Mouse (Mus musculus): ENCODE measurements at regions not wholly inside any gene's neighbourhood (a gene's known extent, or its start where the extent isn't known, plus 50 kb on each side); places are given as distances from the start of the nearest gene placed in this dataset.

- 50% methylated on average over 5 of the region's 5 CpGs for WGBS
- H3K27ac ChIP-seq (ENCODE audit: low read length) = no peak overlapping the region
- no peaks in the 10 kb centered on the region for H3K36me3 ChIP-seq (ENCODE audit: insufficient read depth, low read length)
- no peaks in the 10 kb centered on the region for H3K9me3 ChIP-seq (ENCODE audit: low read length)
- no peak for ATAC-seq (ENCODE audit: low FRiP score, low TSS enrichment)
- H3K4me3 ChIP-seq (ENCODE audit: low read length) = no peak overlapping the region
- 0 out of 2 replicates have a peak, but pooled peaks cover 5% of the 10 kb centered on the region for H3K27me3 ChIP-seq (ENCODE audit: insufficient read depth, low read length)
- H3K4me2 ChIP-seq (replicated peaks; ENCODE audit: low read depth, low read length) = no peak overlapping the region
- no peak overlapping the region for H3K9ac ChIP-seq (replicated peaks; ENCODE audit: low read length)
- peaks cover 6% of the 10 kb centered on the region; the same call in 1 of the 2 replicates for H3K4me1 ChIP-seq (ENCODE audit: insufficient read depth, low read length)
Measured at GRCm38 (mm10) chr7:136838971-136839370, 55.4 kb upstream of the Mgmt start.

GRCm38 (mm10) chr7:136840224-136840623, 54.2 kb upstream of the Mgmt start:
- Histone ChIP-seq H3K4me2 (replicated peaks; ENCODE audit: low read depth, low read length) (no peak overlapping the region), H3K27me3 (ENCODE audit: insufficient read depth, low read length) (peaks cover 8% of the 10 kb centered on the region; the same call in 1 of the 2 replicates), H3K36me3 (ENCODE audit: insufficient read depth, low read length) (no peaks in the 10 kb centered on the region), H3K27ac (ENCODE audit: low read length) (no peak overlapping the region), H3K4me3 (ENCODE audit: low read length) (no peak overlapping the region), H3K4me1 (ENCODE audit: insufficient read depth, low read length) (peaks cover 6% of the 10 kb centered on the region; the same call in 1 of the 2 replicates), H3K9ac (replicated peaks; ENCODE audit: low read length) (no peak overlapping the region), H3K9me3 (ENCODE audit: low read length) (no peaks in the 10 kb centered on the region)
- no peak for ATAC-seq (ENCODE audit: low FRiP score, low TSS enrichment)
- 45% methylated on average over 7 of the region's 7 CpGs for WGBS

GRCm38 (mm10) chr7:136842751-136843150, 51.7 kb upstream of the Mgmt start:
- H3K4me3 ChIP-seq (ENCODE audit: low read length) = no peak overlapping the region
- WGBS = 37% methylated on average over 7 of the region's 7 CpGs
- H3K4me1 ChIP-seq (ENCODE audit: insufficient read depth, low read length) = peaks cover 6% of the 10 kb centered on the region; the same call in 1 of the 2 replicates
- peaks cover 10% of the 10 kb centered on the region; the same call in 1 of the 2 replicates for H3K27me3 ChIP-seq (ENCODE audit: insufficient read depth, low read length)
- H3K9ac ChIP-seq (replicated peaks; ENCODE audit: low read length) = no peak overlapping the region
- H3K4me2 ChIP-seq (replicated peaks; ENCODE audit: low read depth, low read length) = no peak overlapping the region
- ATAC-seq (ENCODE audit: low FRiP score, low TSS enrichment) = no peak; the same call in 1 of the 2 replicates
- H3K36me3 ChIP-seq (ENCODE audit: insufficient read depth, low read length) = no peaks in the 10 kb centered on the region
- H3K27ac ChIP-seq (ENCODE audit: low read length) = no peak overlapping the region
- H3K9me3 ChIP-seq (ENCODE audit: low read length) = no peaks in the 10 kb centered on the region

- Histone ChIP-seq H3K4me1 (ENCODE audit: insufficient read depth, low read length) (peaks cover 6% of the 10 kb centered on the region; the same call in 1 of the 2 replicates), H3K9ac (replicated peaks; ENCODE audit: low read length) (no peak overlapping the region), H3K4me3 (ENCODE audit: low read length) (no peak overlapping the region), H3K9me3 (ENCODE audit: low read length) (no peaks in the 10 kb centered on the region), H3K27me3 (ENCODE audit: insufficient read depth, low read length) (peaks cover 10% of the 10 kb centered on the region; the same call in 1 of the 2 replicates), H3K27ac (ENCODE audit: low read length) (no peak overlapping the region), H3K36me3 (ENCODE audit: insufficient read depth, low read length) (no peaks in the 10 kb centered on the region), H3K4me2 (replicated peaks; ENCODE audit: low read depth, low read length) (no peak overlapping the region)
- WGBS = 28% methylated on average over 5 of the region's 5 CpGs
- ATAC-seq (ENCODE audit: low FRiP score, low TSS enrichment) = no peak
Measured at GRCm38 (mm10) chr7:136844282-136844681, 50.1 kb upstream of the Mgmt start.

Data from kidney, embryonic 16.5 days (tissue).